Mouse (Mus musculus): Measurements from ENCODE around the gene Fyco1.

Fyco1 gene

GRCm38 (mm10) chr9:123740799-123741198 lies 110.9 kb downstream of the Fyco1 start:
- no peak for DNase-seq (ENCODE audit: low spot score in 2 of 2)

All from urinary bladder, postnatal 4 days (tissue).